Mouse (Mus musculus): Measurements from ENCODE around the gene Btbd10. TPM values are rescaled to one million over a fixed set of nuclear protein-coding genes. Genes with fewer than 3 reads are reported as not detected.

Gene Btbd10
- total RNA-seq (2014; rRNA removed) (59.2 and 73.2 TPM in 2 replicates), polyA plus RNA-seq (2015; fragmentation: Nextera tagmentation; extraction: Ambion mirVana) (85.1 and 88.3 TPM in 2 replicates)

- peaks cover 9% of the 10 kb centered on the region; the same call in 1 of the 2 replicates for H3K4me1 ChIP-seq (ENCODE audit: insufficient read depth, low read length)
- H3K9ac ChIP-seq (replicated peaks; ENCODE audit: low read length, poor library complexity, severe bottlenecking), result peak within 1 kb of the TSS; percentile 96
- peak within 1 kb of the TSS; percentile 92 for H3K27ac ChIP-seq (ENCODE audit: low read depth, low read length)
- H3K36me3 ChIP-seq (ENCODE audit: insufficient read depth, low read length), result no peaks in the 10 kb centered on the region
- TF ChIP-seq CTCF (IDR thresholded peaks at IDR 0.05), result no peak
- WGBS, result under 1% methylated on average over 64 of the region's 64 CpGs
- no peaks in the 10 kb centered on the region for H3K9me3 ChIP-seq (ENCODE audit: low read length)
- DNase-seq (ENCODE audit: low spot score) (peak; percentile 99), ATAC-seq (ENCODE audit: low FRiP score) (peak; percentile 100)
- H3K4me2 ChIP-seq (ENCODE audit: low read depth, low read length, poor library complexity, severe bottlenecking), result peak within 1 kb of the TSS; percentile 69
- peak within 1 kb of the TSS; percentile 92 for H3K4me3 ChIP-seq (ENCODE audit: low read depth, low read length)
- no peaks in the 10 kb centered on the region for H3K27me3 ChIP-seq (ENCODE audit: insufficient read depth, low read length)
These were observed at the start of gene Btbd10 for GRCm38 (mm10) chr7:113368746-113369619. Gene Btbd10, minus strand, starts transcription at chr7:113369392.

DNA sequence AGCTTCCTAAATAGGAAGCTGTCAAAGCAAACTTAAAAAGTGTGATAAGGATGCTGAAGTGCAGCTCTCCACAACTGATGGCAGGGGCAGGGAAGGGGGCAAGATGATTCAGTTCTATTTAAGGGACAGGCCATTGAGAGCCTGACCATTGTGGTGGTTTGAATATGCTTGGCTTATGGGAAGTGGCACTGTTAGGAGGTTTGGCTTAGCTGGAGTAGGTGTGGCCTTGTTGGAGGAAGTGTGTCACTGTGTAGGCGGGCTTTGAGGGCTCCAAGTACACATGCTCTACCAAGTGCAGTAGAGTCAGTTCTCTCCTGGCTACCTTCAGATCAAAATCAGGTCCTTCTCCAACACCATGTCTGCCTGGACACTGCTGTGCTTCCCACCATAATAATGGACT is 47.3 kb upstream of the Btbd10 start:
- H3K36me3 ChIP-seq (ENCODE audit: insufficient read depth, low read length), result no peaks in the 10 kb centered on the region
- H3K9ac ChIP-seq (replicated peaks; ENCODE audit: low read length, poor library complexity, severe bottlenecking), result no peak overlapping the region
- no peak for TF ChIP-seq CTCF (IDR thresholded peaks at IDR 0.05)
- ATAC-seq (ENCODE audit: low FRiP score), result no peak
- H3K27me3 ChIP-seq (ENCODE audit: insufficient read depth, low read length), result no peaks in the 10 kb centered on the region
- DNase-seq (ENCODE audit: low spot score), result no peak
- no peaks in the 10 kb centered on the region for H3K9me3 ChIP-seq (ENCODE audit: low read length)
- no peaks in the 10 kb centered on the region for H3K4me1 ChIP-seq (ENCODE audit: insufficient read depth, low read length)
- no peak overlapping the region for H3K4me3 ChIP-seq (ENCODE audit: low read depth, low read length)
- H3K27ac ChIP-seq (ENCODE audit: low read depth, low read length), result no peak overlapping the region
- H3K4me2 ChIP-seq (ENCODE audit: low read depth, low read length, poor library complexity, severe bottlenecking), result no peak overlapping the region
- 93% methylated on average over 1 of the region's 1 CpGs for WGBS

- H3K36me3 ChIP-seq (ENCODE audit: insufficient read depth, low read length), result no peaks in the 10 kb centered on the region
- no peak for TF ChIP-seq CTCF (IDR thresholded peaks at IDR 0.05)
- no peaks in the 10 kb centered on the region for H3K9me3 ChIP-seq (ENCODE audit: low read length)
- H3K27me3 ChIP-seq (ENCODE audit: insufficient read depth, low read length), result no peaks in the 10 kb centered on the region
- H3K4me1 ChIP-seq (ENCODE audit: insufficient read depth, low read length), result no peaks in the 10 kb centered on the region
- no peak for DNase-seq (ENCODE audit: low spot score)
- no peak overlapping the region for H3K27ac ChIP-seq (ENCODE audit: low read depth, low read length)
- no peak overlapping the region for H3K4me2 ChIP-seq (ENCODE audit: low read depth, low read length, poor library complexity, severe bottlenecking)
- no peak overlapping the region for H3K4me3 ChIP-seq (ENCODE audit: low read depth, low read length)
- ATAC-seq (ENCODE audit: low FRiP score), result no peak
- no peak overlapping the region for H3K9ac ChIP-seq (replicated peaks; ENCODE audit: low read length, poor library complexity, severe bottlenecking)
- 88% methylated on average over 3 of the region's 3 CpGs for WGBS
These were observed 46.1 kb upstream of the Btbd10 start for GRCm38 (mm10) chr7:113415256-113415655.

GRCm38 (mm10) chr7:113408712-113409111 is 39.5 kb upstream of the Btbd10 start:
- no peak for TF ChIP-seq CTCF (IDR thresholded peaks at IDR 0.05)
- no peak overlapping the region for H3K4me3 ChIP-seq (ENCODE audit: low read depth, low read length)
- H3K4me1 ChIP-seq (ENCODE audit: insufficient read depth, low read length), result no peaks in the 10 kb centered on the region
- ATAC-seq (ENCODE audit: low FRiP score), result no peak
- DNase-seq (ENCODE audit: low spot score), result no peak
- H3K36me3 ChIP-seq (ENCODE audit: insufficient read depth, low read length), result no peaks in the 10 kb centered on the region
- no peak overlapping the region for H3K9ac ChIP-seq (replicated peaks; ENCODE audit: low read length, poor library complexity, severe bottlenecking)
- H3K4me2 ChIP-seq (ENCODE audit: low read depth, low read length, poor library complexity, severe bottlenecking), result no peak overlapping the region
- no peaks in the 10 kb centered on the region for H3K9me3 ChIP-seq (ENCODE audit: low read length)
- no peaks in the 10 kb centered on the region for H3K27me3 ChIP-seq (ENCODE audit: insufficient read depth, low read length)
- no peak overlapping the region for H3K27ac ChIP-seq (ENCODE audit: low read depth, low read length)
- 49% methylated on average over 5 of the region's 5 CpGs for WGBS

GRCm38 (mm10) chr7:113398083-113398482 is 28.9 kb upstream of the Btbd10 start:
- Histone ChIP-seq H3K4me1 (ENCODE audit: insufficient read depth, low read length) (no peaks in the 10 kb centered on the region), H3K36me3 (ENCODE audit: insufficient read depth, low read length) (no peaks in the 10 kb centered on the region), H3K4me3 (ENCODE audit: low read depth, low read length) (no peak overlapping the region), H3K9ac (replicated peaks; ENCODE audit: low read length, poor library complexity, severe bottlenecking) (no peak overlapping the region), H3K27me3 (ENCODE audit: insufficient read depth, low read length) (no peaks in the 10 kb centered on the region), H3K27ac (ENCODE audit: low read depth, low read length) (no peak overlapping the region), H3K4me2 (ENCODE audit: low read depth, low read length, poor library complexity, severe bottlenecking) (no peak overlapping the region), H3K9me3 (ENCODE audit: low read length) (no peaks in the 10 kb centered on the region)
- no peak for TF ChIP-seq CTCF (IDR thresholded peaks at IDR 0.05)
- ATAC-seq (ENCODE audit: low FRiP score) (no peak), DNase-seq (ENCODE audit: low spot score) (no peak)

- WGBS, result 92% methylated on average over 4 of the region's 4 CpGs
- Histone ChIP-seq H3K9ac (replicated peaks; ENCODE audit: low read length, poor library complexity, severe bottlenecking) (no peak overlapping the region), H3K4me1 (ENCODE audit: insufficient read depth, low read length) (no peaks in the 10 kb centered on the region), H3K27ac (ENCODE audit: low read depth, low read length) (no peak overlapping the region), H3K9me3 (ENCODE audit: low read length) (no peaks in the 10 kb centered on the region), H3K36me3 (ENCODE audit: insufficient read depth, low read length) (no peaks in the 10 kb centered on the region), H3K4me2 (ENCODE audit: low read depth, low read length, poor library complexity, severe bottlenecking) (no peak overlapping the region), H3K27me3 (ENCODE audit: insufficient read depth, low read length) (no peaks in the 10 kb centered on the region), H3K4me3 (ENCODE audit: low read depth, low read length) (no peak overlapping the region)
- no peak for ATAC-seq (ENCODE audit: low FRiP score)
- no peak for TF ChIP-seq CTCF (IDR thresholded peaks at IDR 0.05)
- DNase-seq (ENCODE audit: low spot score), result no peak
These were observed 27.5 kb upstream of the Btbd10 start for GRCm38 (mm10) chr7:113396661-113397060.
